Mouse (Mus musculus): ENCODE results near the gene Iqgap1.

DNA sequence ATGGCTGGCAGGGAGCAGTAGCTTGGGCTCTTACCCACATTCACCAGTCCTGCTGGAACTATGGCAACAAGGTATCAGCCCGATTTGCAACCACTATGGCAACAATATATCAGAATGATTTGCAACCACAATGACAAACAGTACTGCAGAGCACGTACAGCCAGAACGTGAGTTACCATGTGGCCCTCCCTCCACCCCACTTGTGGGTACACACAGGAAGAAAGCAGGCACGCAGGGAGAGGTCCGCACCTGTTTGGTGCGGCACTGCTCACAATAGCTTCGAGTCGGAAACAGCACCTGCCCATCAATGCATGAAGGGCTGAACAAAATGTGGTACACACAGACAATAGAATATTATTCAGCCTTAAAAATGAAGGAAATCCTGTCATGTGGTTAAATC, 107.3 kb downstream of the Iqgap1 start:
- TF ChIP-seq CTCF (IDR thresholded peaks at IDR 0.05; ENCODE audit: low read depth) = no peak
- no peak for TF ChIP-seq EP300 (optimal IDR thresholded peaks at IDR 0.05)

Data from stomach, postnatal 0 days (tissue).